In the genomic region with DNA sequence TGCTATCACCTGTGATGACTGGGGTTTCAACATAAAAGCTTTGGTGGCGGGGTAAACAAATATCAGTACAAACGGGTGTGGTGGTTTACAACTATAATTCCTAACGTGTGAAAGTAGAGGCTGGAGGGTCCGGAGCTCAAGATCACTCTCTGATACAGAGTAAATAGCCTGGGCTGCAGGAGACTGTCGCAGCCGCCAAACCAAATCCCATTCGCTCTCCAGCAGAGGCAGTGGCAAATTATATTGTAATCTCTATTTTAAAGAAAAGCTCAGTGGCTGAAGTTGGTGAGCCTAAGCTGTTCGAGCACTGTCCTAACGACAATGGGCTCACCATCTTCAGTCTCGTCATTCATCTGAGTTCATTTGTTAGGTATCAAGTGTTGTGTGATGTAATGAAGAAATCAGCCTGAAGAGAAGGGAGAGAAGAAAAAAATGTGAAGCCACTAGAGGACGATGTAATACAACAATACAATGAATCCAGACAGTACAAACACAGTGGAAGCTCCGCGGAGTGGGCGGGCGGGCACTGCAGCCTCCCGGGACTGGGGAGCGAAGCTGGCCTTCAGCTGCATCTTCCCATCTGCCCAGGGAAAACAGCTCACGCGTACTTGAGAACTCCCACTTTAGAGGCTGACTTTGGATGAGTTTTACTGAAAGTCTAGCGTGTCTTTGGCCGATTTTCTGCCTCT, we compare ENCODE assay signal across 9 mouse cellular contexts. TPM values are rescaled to one million over a fixed set of nuclear protein-coding genes. Genes with fewer than 3 reads are reported as not detected.
DNase-seq lines count a peak whose midpoint lies in the region; ATAC-seq and TF ChIP-seq lines count a peak whose summit lies in the region.
"Had no signal": no experiment of that assay in that cellular context is flagged by ENCODE, and none has a peak within 500 bp of the region (broad histone marks: within the 10 kb centered on the region; RNA-seq: fewer than 3 reads in every experiment).

No protein-coding gene starts in this region.

- H3K9ac ChIP-seq in MEL (ENCODE audit: control insufficient read depth, low read depth, low read length, poor library complexity, severe bottlenecking) = no peak overlapping the region
- H3K9ac ChIP-seq in forebrain, embryonic 12.5 days = no peak overlapping the region
- H3K9ac ChIP-seq in hindbrain, embryonic 13.5 days = no peak overlapping the region

- peak; percentile 7 for TF ChIP-seq RAD21 in MEL (IDR thresholded peaks at IDR 0.05; ENCODE audit: low read depth, low read length)

- H3K27me3 ChIP-seq in MEL (ENCODE audit: control insufficient read depth in 1 of 2, insufficient read depth in 2 of 2, low read length in 2 of 2) = no peaks in the 10 kb centered on the region
- H3K27me3 ChIP-seq in forebrain, embryonic 12.5 days = no peaks in the 10 kb centered on the region
- no peaks in the 10 kb centered on the region for H3K27me3 ChIP-seq in hindbrain, embryonic 13.5 days

- no peak for TF ChIP-seq EP300 in MEL (IDR thresholded peaks at IDR 0.05; ENCODE audit: low read depth in 1 of 2, low read length in 2 of 2)

- TF ChIP-seq CTCF in MEL (IDR thresholded peaks at IDR 0.05 in 2 of 3, conservative IDR thresholded peaks at IDR 0.05 in 1 of 3; ENCODE audit: control insufficient read depth in 1 of 3, insufficient read depth in 1 of 3, low read depth in 2 of 3, low read length in 3 of 3, poor library complexity in 1 of 3, severe bottlenecking in 1 of 3) = no peak

- no peak overlapping the region for H3K4me3 ChIP-seq in MEL (ENCODE audit: control insufficient read depth in 1 of 2, insufficient read depth in 1 of 2, low read depth in 2 of 2, low read length in 2 of 2)
- H3K4me3 ChIP-seq in forebrain, embryonic 12.5 days (replicated peaks) = no peak overlapping the region
- H3K4me3 ChIP-seq in hindbrain, embryonic 13.5 days = no peak overlapping the region
- H3K4me3 ChIP-seq: erythroblast, embryonic 14.5 days had no signal

- peak overlapping the region; percentile 17; the same call in 1 of the 2 replicates for H3K4me2 ChIP-seq in forebrain, embryonic 12.5 days
- H3K4me2 ChIP-seq in hindbrain, embryonic 13.5 days = peak overlapping the region; percentile 34

- peak; percentile 23 for DNase-seq in embryo, embryonic 10.5 days (ENCODE audit: low spot score)
- no peak for DNase-seq in embryo, embryonic 10 days (ENCODE audit: low spot score)
- DNase-seq in MEL (ENCODE audit: low read depth, low spot score) = no peak
- peak; percentile 64 to 74 for DNase-seq in left cerebral cortex, adult 18-20 months (ENCODE audit: low spot score in 2 of 2)
- peak; percentile 58 for DNase-seq in retina, embryonic 14.5 days (ENCODE audit: low spot score)

- H3K36me3 ChIP-seq in MEL (ENCODE audit: control insufficient read depth in 1 of 2, insufficient read depth in 2 of 2, low read length in 2 of 2) = no peaks in the 10 kb centered on the region
- no peaks in the 10 kb centered on the region for H3K36me3 ChIP-seq in forebrain, embryonic 12.5 days (replicated peaks)
- no peaks in the 10 kb centered on the region for H3K36me3 ChIP-seq in hindbrain, embryonic 13.5 days

- no peaks in the 10 kb centered on the region for H3K79me2 ChIP-seq in MEL (ENCODE audit: control insufficient read depth, insufficient read depth, low read length, poor library complexity)

- H3K9me3 ChIP-seq in MEL (replicated peaks; ENCODE audit: insufficient read depth, low read length) = no peaks in the 10 kb centered on the region
- H3K9me3 ChIP-seq in forebrain, embryonic 12.5 days = 0 out of 2 replicates have a peak, but pooled peaks cover 2% of the 10 kb centered on the region
- H3K9me3 ChIP-seq in hindbrain, embryonic 13.5 days = no peaks in the 10 kb centered on the region

- H3K4me1 ChIP-seq in MEL (ENCODE audit: control insufficient read depth in 1 of 2, insufficient read depth in 2 of 2, low read length in 2 of 2) = peaks cover 0 to 6% of the 10 kb centered on the region in 2 experiments; a peak in 2 of 4 replicates
- 0 out of 2 replicates have a peak, but pooled peaks cover 7% of the 10 kb centered on the region for H3K4me1 ChIP-seq in forebrain, embryonic 12.5 days
- 0 out of 2 replicates have a peak, but pooled peaks cover 2% of the 10 kb centered on the region for H3K4me1 ChIP-seq in hindbrain, embryonic 13.5 days (replicated peaks)

- no peak overlapping the region for H3K27ac ChIP-seq in MEL (ENCODE audit: control insufficient read depth, low read depth, low read length)
- no peak overlapping the region; the same call in 1 of the 2 replicates for H3K27ac ChIP-seq in forebrain, embryonic 12.5 days
- H3K27ac ChIP-seq in hindbrain, embryonic 13.5 days = no peak overlapping the region

- ATAC-seq in forebrain, embryonic 12.5 days (ENCODE audit: low FRiP score) = peak; percentile 69; the same call in 1 of the 2 replicates
- ATAC-seq in hindbrain, embryonic 13.5 days (ENCODE audit: low FRiP score) = peak; percentile 75; the same call in 1 of the 2 replicates
- no peak for ATAC-seq in megakaryocyte progenitor cell, adult 5-6 weeks (replicated peaks; ENCODE audit: poor library complexity)

- TF ChIP-seq POLR2A in MEL (IDR thresholded peaks at IDR 0.05; ENCODE audit: control insufficient read depth in 1 of 2, insufficient read depth in 1 of 2, low read depth in 1 of 2, low read length in 2 of 2, poor library complexity in 1 of 2) = no peak

- 57% methylated on average over 21 of the region's 21 CpGs for WGBS in forebrain, embryonic 12.5 days
- 52% methylated on average over 21 of the region's 21 CpGs for WGBS in hindbrain, embryonic 13.5 days

TF ChIP-seq in MEL, 35 proteins besides CTCF, POLR2A, EP300 and RAD21:
- TF ChIP-seq MYB (IDR thresholded peaks at IDR 0.05; ENCODE audit: low read depth, low read length) (no peak), SIN3A (IDR thresholded peaks at IDR 0.05; ENCODE audit: low read length) (no peak), NELFE (IDR thresholded peaks at IDR 0.05; ENCODE audit: low read depth, low read length) (no peak), ZC3H11A (IDR thresholded peaks at IDR 0.05; ENCODE audit: low read depth, low read length) (no peak), RCOR1 (IDR thresholded peaks at IDR 0.05; ENCODE audit: low read depth, low read length) (no peak), POLR2AphosphoS2 (IDR thresholded peaks at IDR 0.05; ENCODE audit: low read length) (no peak), GABPA (IDR thresholded peaks at IDR 0.05; ENCODE audit: low read depth, low read length) (no peak), KAT2A (conservative IDR thresholded peaks at IDR 0.05; ENCODE audit: low read depth, low read length) (no peak), USF1 (IDR thresholded peaks at IDR 0.05; ENCODE audit: low read depth, low read length) (no peak), MAFK (IDR thresholded peaks at IDR 0.05; ENCODE audit: borderline replicate concordance, low read depth, low read length) (no peak), ZNF384 (IDR thresholded peaks at IDR 0.05; ENCODE audit: low read depth, low read length) (no peak), ELF1 (IDR thresholded peaks at IDR 0.05; ENCODE audit: low read depth, low read length) (no peak), HCFC1 (IDR thresholded peaks at IDR 0.05; ENCODE audit: low read depth, low read length) (no peak), POLR2AphosphoS5 (IDR thresholded peaks at IDR 0.05; ENCODE audit: borderline replicate concordance, low read depth, low read length) (no peak), TCF12 (IDR thresholded peaks at IDR 0.05; ENCODE audit: low read depth, low read length) (no peak)

RNA-seq across cellular contexts. Expression of gene Slc30a5, which starts 13.8 kb away (rescaled TPM):
- total RNA-seq in MEL (2012; rRNA removed) = 56.2 and 58.3 TPM in 2 replicates
- 10 to 100 TPM in 1 of 2 experiments, not detected in 1; 57.4 TPM for polyA plus RNA-seq in MEL (2012; ENCODE audit: insufficient read depth in 1 of 2, insufficient read length in 2 of 2, low read depth in 1 of 2, low replicate concordance in 2 of 2, missing spikeins in 1 of 2)
- polyA plus RNA-seq in forebrain, embryonic 12.5 days (2016; fragmentation: Nextera tagmentation; extraction: Ambion mirVana) = 44.5 and 47.1 TPM in 2 replicates
- polyA plus RNA-seq in hindbrain, embryonic 13.5 days (2015; fragmentation: Nextera tagmentation; extraction: Ambion mirVana) = 32.9 and 34.3 TPM in 2 replicates
- total RNA-seq in left cerebral cortex, adult 18-20 months (2021) = 10 to 100 TPM; 42.2 to 43.7 TPM
- total RNA-seq in megakaryocyte progenitor cell, adult 5-6 weeks (2015) = 127 and 130 TPM in 2 replicates
- 99.7 and 101 TPM in 2 replicates for total RNA-seq in megakaryocyte progenitor cell, adult 5-6 weeks (2017)

Comparison
In these comparisons a context has a peak if more than half of its experiments do, and no peak if none do; other contexts are left out.
1. DNase-seq: peak in embryo, embryonic 10.5 days (single experiment), left cerebral cortex, adult 18-20 months (2 of 2) and retina, embryonic 14.5 days (single experiment); none in embryo, embryonic 10 days (single experiment) and MEL (single experiment).